Mouse (Mus musculus) cerebellum, postnatal 10 days (tissue): ENCODE measurements around the gene Ufc1.

Experiments used
- DNase-seq, 2 experiments: peaks; one replicate each; pipeline ENCODE4 v3.0.0; 2021; ENCODE audit warnings: mixed read lengths in 2 of 2

The Ufc1 gene

DNA sequence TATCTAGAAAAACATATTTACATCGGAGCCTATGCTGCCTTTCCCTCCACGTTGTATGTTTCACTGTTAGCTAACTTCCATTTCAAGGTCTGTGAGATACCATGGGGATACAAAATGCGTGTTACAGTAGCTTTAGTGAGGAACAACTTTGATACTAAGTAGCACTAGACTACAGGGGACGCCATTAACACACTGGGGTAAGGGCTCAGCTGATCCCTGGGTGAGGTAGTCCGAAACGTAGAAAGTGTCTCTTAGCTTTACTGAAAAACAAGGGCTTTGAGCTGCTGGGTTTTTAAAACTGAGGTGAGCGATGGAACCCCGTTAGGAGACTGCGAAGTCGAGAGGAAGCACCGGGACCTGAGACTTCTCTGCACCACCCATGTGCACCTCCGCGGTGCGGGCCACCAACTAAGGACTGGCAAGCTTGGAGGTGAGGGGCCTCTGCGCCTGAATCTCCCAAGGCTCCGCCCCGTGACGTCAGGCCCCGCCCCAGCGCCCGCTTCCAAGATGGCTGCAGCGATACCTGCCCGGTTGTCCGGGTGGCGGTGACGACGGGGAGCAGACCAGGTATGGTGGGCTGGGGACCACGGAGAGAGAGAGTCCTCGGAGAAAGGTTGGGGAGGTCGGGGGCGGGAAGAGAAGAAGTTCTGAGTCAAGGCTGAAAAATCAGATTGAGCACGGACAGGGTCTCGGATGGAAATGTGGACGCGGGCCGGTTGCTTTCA lies 24.8 kb downstream of the Ufc1 start, which contains the start of gene B4galt3:
TSS of gene B4galt3 (plus strand) at position 481 of the 725 bp plus-strand sequence.
- peak; percentile 99 for DNase-seq

DNA sequence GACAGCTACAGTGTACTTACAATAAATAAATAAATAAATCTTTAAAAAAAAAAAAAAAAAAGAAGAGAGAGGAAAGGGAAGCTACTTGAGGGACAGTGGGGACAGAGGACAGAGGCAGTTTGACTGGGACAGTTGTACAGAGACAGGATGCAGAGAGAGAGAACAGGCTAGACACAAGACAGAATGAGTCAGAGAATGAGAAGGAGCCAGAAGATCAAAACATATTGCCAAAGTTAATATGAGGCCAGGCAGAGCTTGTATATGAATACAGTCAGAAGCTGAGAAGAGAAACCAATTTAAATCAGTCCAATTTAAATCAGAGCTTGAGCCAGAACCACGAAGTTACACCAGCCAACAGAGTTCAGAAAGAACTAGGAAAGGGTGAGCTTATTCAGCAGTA lies 26.5 kb downstream of the Ufc1 start:
- no peak for DNase-seq

DNA sequence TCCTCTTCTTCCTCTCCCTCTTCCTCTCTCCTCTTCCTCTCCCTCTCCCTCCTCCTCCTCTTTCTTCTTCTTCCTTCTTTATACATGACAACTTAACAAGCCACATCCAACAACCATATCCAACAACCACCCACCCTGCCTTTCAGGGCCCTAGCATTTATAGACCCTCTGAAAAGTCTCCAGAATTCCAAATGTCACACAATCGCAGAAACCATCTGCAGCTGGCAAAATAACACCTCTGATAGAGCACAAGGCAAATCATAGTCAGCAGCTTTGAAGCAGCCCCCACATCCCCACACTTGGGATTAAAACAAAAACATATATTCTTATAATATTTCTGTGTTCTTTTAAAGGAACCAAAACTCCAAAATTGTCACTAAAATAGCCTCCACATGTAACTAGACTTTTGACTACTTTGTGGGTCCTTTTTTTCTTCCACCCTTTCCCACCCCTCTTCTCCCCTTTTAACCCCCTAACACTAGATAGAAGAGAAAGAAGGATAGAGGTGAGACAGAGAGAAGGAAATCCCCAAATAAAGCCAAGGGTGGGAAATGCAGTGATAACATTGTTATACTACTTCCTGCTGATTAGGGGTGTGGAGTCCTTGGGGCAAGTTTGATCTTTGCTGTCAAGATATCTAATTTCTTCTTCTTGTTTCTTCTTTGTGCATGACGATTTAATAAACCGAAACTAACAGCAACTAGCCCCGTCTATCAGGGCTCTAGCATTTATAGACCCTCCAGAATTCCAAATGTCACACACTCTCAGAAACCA lies 28.7 kb downstream of the Ufc1 start:
- no peak for DNase-seq

DNA sequence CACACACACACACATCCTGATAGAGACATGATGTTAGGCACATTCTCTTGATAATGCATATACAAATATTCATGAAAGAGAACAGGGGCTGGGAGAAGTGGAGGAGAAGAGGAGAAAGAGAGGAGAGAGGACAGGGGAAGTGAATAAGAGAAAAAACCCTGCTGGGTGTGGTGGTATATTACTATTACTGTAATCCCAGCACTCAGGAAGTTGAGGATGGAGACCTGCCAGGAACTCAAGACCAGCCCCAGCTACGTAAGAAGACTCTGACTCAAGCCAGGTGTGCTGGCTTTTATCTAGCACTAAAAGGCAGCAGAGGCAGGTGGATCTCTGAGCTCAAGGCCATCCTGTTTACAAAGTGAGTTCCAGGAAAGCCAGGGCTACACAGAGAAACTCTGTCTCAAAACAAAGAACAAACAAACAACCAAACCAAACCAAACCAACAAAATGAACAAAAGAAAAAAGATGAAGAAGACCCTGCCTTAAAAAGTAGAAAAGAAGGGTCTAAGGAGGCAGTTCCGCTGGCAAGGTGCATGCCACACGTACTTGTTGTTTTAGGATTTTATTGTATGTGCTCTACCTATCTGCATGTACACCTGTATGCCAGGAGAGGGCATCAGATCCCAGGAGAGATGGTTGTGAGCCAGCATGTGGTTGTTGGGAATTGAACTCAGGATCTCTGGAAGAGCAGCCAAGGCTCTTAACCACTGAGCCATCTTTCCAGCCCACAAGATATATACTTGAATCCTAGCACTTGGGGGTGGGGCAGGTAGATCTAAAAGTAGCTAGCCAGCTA lies 31.0 kb downstream of the Ufc1 start:
- DNase-seq, result peak; percentile 28 to 52

DNA sequence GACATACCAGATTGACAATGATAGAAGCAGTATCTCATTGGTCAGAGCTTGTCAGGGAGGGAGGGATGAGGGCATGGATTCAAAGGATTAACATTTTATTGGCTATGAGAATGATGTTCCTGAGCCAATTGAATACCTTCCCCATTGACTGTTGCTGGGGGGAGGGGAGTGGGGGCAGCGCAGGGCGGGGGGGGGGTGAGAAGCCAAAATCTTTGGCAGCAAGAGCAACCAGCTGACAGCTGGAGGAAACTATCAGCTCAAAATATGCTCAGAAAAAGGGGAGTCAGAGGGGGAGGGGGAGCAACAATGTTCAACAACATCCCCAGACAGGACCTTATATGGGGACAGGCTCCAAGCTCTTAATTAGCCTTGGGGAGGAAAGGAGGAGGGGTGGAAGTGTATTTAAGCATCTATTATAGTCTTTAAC lies 31.6 kb downstream of the Ufc1 start:
- DNase-seq, result peak; percentile 84 to 89

DNA sequence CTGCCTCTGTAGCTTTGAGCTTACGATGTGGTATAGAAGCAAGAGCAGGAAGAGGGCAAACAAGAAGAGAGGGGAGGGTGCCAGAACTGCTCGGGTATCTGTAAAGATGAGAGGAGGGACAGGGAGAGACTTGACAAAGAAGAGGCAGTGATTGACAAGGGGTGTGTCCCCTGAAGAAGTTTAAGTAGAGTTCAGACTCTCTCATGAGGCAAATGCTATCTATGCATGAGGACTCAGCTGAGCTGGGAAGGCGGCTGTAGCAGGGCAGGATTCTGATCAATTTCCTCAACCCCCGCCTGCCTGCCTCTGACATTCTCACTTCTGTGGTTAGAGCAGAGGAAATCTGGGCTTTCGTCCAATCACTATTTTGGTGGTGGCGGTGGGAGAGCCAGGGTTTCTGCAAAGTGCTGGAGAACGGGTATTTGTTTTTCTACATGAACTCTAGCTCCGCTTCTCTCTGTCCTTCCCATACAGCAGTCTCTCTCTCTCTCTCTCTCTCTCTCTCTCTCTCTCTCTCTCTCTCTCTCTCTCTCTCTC lies 32.2 kb downstream of the Ufc1 start:
- DNase-seq, result peak; percentile 86 to 92

DNA sequence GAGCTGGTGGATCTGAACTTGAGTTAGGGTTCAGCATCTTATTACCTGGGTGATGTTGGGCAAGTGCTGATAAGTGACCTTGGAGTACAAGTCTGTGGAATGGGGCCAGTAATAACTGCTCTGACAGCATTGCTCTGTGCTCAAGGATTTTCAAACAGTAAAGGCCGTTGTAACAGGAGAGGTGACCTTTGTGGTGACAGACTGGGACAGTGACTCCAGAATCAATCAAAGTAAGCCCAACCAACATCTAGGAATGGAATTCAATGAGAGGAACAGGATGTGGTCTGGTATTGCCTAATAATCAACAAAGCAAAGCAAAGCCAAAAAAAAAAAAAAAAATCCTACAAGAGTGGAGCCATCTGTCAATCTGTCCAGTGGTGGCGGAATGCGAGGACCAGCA lies 34.5 kb downstream of the Ufc1 start:
- DNase-seq, result no peak

DNA sequence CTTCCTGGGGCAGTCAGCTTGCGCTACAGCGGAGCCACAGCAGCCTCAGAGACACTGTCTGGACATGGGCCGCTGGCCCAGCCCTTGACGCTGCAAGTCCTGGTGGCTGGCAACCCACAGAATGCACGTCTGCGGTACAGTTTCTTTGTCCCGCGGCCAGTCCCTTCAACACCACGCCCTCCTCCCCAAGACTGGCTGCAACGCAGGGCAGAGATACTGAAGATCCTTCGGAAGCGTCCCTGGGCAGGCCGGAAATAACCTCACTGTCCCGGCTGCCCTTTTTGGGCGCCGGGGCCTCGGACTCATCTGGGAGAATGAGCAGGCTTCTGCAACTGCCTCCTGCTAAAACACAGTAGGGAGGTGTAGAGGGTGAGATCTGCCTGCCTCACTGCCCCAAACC lies 35.9 kb downstream of the Ufc1 start:
- no peak for DNase-seq

DNA sequence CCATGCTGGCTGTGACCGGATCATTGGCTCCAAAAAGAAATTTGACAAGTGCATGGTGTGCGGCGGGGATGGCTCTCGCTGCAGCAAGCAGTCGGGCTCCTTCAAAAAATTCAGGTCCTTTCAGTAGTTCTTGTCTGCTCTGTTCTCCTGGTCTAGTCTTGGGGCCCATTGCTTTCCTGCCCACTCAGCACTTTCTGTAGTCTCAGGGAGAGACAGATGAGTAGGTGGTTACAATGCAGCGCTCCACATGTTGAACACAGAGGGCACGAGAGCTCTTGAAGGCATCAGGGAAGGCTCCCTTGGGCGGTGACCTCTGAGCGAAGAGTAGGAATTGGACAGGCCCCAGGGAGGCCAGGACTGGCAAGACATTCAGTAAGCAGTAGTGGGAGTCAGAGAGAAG lies 37.0 kb downstream of the Ufc1 start:
- no peak for DNase-seq

DNA sequence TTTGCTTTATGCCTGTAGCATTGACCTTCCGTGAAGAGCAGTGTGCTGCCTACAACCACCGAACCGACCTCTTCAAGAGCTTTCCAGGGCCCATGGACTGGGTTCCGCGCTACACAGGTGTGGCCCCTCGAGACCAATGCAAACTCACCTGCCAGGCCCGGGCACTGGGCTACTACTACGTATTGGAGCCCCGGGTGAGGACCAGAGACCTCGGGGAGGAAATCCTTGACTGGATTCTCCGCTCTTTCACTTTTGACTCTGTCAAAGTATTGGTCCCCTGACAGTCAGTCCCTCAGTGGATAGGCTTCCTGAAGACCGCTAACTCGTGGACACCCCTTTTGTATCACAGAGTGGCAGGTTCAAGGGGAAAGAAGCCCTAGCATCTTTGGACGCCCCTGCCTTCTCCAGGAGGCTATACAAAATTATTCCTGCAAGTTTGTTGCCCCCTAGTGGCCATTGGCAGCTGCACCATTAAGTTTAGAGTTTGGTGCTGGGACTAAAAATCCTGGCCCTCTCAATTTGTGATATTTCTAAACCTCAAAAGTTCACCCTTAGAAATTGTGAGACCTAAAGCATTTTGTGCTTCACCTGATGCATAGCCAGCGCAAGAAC lies 37.8 kb downstream of the Ufc1 start:
- peak; percentile 83 to 87 for DNase-seq

DNA sequence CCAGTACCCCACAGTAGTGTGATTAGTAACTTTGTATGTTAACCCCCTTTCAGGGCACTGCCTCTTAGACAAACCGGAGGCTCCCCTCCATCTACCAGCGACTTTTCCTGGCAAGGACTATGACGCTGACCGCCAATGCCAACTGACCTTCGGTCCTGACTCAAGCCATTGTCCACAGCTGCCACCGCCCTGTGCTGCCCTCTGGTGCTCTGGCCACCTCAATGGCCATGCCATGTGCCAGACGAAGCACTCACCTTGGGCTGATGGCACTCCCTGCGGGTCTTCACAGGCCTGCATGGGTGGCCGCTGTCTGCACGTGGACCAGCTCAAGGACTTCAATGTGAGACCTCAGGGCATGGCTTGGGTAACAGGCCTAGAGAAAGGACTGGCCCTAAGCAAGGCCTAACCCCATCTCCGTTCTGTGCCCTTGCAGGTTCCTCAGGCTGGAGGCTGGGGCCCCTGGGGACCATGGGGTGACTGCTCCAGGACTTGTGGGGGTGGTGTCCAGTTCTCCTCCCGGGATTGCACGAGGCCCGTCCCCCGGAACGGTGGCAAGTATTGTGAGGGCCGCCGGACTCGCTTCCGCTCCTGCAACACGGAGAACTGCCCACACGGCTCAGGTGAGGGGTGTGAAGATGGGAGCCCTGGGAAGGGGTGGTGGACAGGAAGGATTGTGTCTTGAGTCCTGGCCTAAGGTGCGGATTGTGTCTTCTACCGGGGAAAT lies 38.6 kb downstream of the Ufc1 start:
- peak in 1 of 2 experiments; percentile 14 for DNase-seq

DNA sequence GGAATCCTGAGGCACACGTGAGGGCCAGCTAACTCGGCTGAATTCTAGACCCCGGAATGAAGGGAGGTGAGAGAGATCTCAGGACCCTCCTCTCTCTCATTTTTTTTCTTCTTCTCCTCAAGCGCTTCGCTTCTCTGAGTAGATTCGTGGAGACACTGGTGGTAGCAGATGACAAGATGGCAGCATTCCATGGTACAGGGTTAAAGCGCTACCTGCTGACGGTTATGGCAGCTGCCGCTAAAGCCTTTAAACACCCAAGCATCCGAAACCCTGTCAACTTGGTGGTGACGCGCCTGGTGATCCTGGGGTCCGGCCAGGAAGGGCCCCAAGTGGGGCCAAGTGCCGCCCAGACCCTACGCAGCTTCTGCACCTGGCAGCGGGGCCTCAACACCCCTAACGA lies 42.4 kb downstream of the Ufc1 start:
- peak; percentile 70 to 74 for DNase-seq

DNA sequence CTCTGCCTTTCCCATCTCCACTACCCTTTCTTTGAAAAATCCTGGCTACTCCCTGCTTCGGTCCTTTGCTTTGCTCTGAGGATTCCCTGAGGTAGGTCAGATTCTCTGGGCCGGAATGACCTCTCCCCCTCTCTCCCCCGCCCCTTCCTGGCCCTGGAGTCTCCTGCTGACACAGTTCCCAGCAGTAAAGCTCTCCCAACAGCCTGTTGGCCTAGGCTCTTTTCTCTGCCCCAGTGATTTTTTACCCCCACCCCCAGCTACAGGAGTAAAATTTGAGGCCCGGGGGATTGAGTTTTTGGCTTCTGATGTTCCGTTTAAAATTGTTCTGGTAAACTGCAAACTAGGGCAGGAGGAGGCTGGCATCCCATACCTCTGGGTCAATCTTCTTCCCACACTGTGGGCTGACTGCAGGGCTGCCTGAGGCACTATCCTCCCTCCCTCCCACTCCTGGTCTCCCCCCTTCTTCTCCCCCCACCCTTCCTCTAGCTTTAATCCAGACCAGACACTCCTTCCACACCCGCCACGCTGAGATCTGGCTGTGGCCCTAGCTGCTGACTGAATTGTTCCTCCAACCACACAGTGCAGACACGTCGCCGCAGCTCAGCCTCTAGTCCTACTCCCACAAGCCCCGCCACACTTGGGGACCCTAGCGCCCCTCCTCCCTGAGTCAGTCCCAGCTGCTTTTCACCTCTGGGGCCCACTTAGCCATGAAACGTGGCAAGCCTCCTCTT lies 43.1 kb downstream of the Ufc1 start:
- DNase-seq, result peak; percentile 58 to 68

DNA sequence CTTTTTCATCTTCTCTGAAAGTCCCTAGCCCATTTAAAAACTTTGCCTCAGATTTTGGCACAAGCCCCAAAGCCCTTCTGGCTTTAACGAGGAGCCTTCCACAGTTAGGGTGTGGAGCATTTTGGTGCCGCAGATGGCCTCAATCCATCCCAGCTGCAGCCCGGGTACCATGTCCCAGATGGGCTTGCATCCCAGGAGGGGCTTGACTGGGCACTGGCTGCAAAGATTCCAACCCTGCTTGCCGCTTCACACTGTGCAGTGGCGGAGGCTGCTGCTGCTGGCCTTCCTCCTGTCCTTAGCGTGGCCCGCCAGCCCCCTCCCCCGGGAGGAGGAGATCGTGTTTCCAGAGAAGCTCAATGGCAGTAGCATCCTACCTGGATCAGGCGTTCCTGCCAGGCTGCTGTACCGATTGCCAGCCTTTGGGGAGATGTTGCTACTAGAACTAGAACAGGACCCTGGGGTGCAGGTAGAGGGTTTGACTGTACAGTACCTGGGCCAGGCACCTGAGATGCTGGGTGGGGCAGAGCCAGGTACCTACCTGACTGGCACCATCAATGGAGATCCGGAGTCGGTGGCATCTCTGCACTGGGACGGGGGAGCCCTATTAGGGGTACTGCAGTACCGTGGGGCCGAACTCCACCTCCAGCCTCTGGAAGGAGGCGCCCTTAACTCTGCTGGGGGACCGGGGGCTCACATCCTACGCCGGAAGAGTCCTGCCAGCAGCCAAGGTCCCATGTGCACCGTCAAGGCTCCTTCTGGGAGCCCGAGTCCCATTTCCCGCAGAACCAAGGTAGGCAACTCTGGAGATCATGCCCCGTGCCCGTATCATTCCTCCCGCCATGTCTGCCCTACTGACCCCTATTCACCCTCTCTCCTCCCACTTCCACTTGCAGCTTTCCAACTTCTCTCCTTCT lies 43.9 kb downstream of the Ufc1 start, which contains the start of gene Ndufs2:
TSS of gene Ndufs2 (minus strand) at position 709 of the 914 bp plus-strand sequence.
- peak; percentile 70 to 79 for DNase-seq

DNA sequence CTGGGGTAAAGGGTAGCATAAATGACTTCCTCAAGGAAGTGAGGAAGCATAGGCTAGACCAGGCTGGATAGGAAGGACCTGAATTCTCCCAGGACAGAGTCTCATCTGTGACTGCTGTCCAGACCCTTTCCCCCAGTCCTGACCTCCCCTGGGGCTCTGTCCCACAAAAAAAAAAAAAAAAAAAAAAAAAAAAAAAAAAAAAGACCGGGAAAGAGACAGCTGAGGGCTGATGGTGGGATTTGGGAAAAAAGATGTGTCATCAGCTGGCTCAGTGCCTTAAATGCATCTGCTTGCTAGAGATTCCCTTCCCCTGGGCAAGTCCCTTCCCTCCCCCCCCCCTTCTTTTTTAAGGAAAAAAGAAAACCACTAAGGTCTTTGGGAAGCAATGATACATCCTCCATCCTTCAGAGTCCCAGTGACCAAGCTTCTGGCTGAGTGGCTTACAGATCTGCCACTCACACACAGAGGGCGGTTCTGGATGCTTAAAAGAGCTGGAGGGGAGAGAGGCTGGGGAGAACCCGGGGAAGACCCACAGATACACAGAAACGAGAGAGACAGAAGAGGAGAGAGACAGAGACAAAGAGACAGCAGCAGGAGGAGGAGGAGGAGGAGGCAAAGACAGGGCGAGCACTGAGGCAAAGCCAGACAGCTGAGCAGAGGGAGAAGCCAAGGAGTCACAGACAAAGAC lies 44.8 kb downstream of the Ufc1 start, which contains the start of gene Adamts4:
TSS of gene Adamts4 (plus strand) at position 509 of the 688 bp plus-strand sequence.
- peak; percentile 66 to 69 for DNase-seq

DNA sequence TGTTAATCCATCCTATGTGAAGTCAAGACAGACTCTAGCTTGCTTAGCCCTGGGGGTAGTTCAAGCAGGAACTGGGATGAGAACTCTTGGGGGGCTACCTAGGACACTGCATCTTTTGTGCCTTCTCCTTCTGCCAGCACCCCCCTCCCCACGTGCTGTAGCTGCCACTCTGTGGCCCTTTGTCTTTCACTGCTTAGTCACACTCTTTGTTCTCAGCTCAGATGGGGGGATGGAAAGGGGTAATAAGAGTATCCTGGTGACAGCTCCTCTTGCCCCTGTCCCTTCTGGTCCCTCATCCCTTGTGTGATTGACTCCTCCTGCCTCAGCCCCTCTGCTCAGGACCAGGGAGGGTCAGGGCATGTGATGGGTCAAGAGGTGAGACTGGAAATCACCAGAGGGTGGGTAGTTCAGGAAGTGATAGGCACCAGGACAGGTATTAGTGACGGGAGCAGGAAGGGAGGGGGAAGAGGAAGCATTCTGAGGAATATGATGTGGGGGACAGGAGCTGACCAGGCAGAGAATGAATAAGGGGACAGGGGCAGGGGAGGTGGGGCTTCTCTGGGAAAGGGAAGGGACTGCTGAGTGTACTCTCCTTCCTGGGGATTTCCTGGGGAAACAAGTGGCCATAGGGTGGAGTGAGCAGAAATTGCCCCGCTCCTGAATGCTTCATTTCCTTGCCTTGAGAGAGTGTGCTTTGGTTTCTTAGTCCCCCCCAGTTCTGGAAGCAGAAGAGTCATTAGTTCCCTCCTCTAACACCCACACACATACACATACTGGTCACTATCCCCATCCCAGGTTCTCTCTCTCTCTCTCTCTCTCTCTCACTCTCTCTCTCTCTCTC lies 46.2 kb downstream of the Ufc1 start:
- DNase-seq, result peak in 1 of 2 experiments; percentile 26

DNA sequence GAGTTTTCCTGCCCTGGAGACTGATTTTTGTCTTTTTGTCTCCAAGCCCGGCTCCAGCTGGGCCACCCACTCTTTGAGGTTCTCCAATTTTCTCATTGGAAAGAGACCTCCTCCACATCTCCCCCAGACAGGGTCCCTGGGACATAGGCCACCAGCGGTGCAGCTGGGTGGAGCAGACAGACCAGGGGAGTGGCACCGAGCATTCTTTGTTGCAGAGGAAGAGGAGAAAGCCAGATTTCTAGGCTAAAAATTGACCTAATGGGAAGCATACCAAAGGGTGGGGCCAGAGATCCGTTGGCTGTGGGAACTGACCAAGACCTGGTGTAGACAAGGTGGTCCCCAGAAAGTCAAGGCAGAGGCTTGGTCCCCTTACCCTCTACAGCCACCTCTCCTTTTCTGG lies 46.9 kb downstream of the Ufc1 start:
- no peak for DNase-seq

DNA sequence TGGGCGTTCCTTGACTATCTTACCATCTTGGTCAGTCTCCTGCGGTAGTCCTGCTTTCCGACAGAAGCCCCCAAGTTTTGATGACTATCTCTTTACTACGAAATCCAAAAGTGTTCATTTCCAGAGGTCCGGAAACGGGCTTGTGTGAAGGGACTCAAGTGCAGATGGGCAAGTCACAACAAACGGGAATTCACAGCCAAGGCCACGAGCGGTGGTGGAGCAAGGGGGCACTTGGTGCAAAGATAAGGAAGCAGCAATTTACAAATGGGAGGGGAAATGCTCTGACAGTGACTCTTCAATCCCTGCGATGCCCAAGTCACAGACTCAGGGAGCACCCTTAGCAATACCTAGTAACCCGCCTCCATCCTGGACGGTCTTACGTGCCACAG lies 47.4 kb downstream of the Ufc1 start:
- DNase-seq, result no peak
